Mouse (Mus musculus) hindbrain, postnatal 0 days (tissue): ENCODE results near the gene Frs2. TPM values are rescaled to one million over a fixed set of nuclear protein-coding genes. Genes with fewer than 3 reads are reported as not detected.

Source experiments
- ATAC-seq: fragments of 200-750 bp; cut with Nextera tagmentation; 2 replicates; pipeline ENCODE4 v1.8.0; 2017; ENCODE audit warnings: mild to moderate bottlenecking, moderate TSS enrichment, moderate library complexity
- DNase-seq: peaks from one replicate; pipeline ENCODE4 v3.0.0-alpha.2; 2015; ENCODE audit warnings: low spot score
- H3K27ac ChIP-seq: fragments of 300-500 bp; sonication (generic); 2 replicates; pipeline ENCODE4 v1.5.1; 2014; ENCODE audit warnings: mild to moderate bottlenecking
- H3K27me3 ChIP-seq: fragments of 300-500 bp; sonication (generic); 2 replicates; pipeline ENCODE4 v1.6.1; 2014; ENCODE audit warnings: low read length, mixed read lengths; ENCODE audit not compliant: insufficient read depth
- H3K36me3 ChIP-seq: fragments of 300-500 bp; sonication (generic); 2 replicates; pipeline ENCODE4 v1.6.1; 2014; ENCODE audit warnings: low read length, mixed read lengths; ENCODE audit not compliant: insufficient read depth
- H3K4me1 ChIP-seq: fragments of 300-500 bp; sonication (generic); 2 replicates; pipeline ENCODE4 v1.6.1; 2014; ENCODE audit warnings: antibody characterized with exemption, low read length, mixed read lengths; ENCODE audit not compliant: insufficient read depth
- H3K4me2 ChIP-seq: fragments of 300-500 bp; sonication (generic); 2 replicates; pipeline ENCODE4 v1.6.1; 2014; ENCODE audit warnings: low read depth, mild to moderate bottlenecking, low read length, moderate library complexity, mixed read lengths
- H3K4me3 ChIP-seq: fragments of 300-500 bp; sonication (generic); 2 replicates; pipeline ENCODE4 v1.5.1; 2014; ENCODE audit warnings: low read length
- H3K9ac ChIP-seq: fragments of 300-500 bp; sonication (generic); replicated peaks from 2 replicates; pipeline ENCODE4 v1.6.1; 2014; ENCODE audit warnings: mild to moderate bottlenecking, low read length, moderate library complexity, mixed read lengths
- H3K9me3 ChIP-seq: fragments of 300-500 bp; sonication (generic); 2 replicates; pipeline ENCODE4 v1.6.1; 2016; ENCODE audit warnings: low read length, mixed read lengths
- CTCF ChIP-seq: IDR thresholded peaks from 2 replicates; pipeline ENCODE4 v1.5.1; 2016; ENCODE audit warnings: antibody characterized with exemption, control low read depth, low read depth
- WGBS: fragments of 180-500 bp; shearing (Covaris S2); extraction: QIAGEN DNeasy Blood & Tissue Kit; methylation state at CpG from one replicate; pipeline ENCODE4 v1.1.7; 2014; 5-methylcytosine and 5-hydroxymethylcytosine counted together
- polyA plus RNA-seq: library from polyadenylated mRNA; unstranded; fragments of >200 nt; fragmentation: Nextera tagmentation; extraction: Ambion mirVana; gene quantifications from 2 replicates; pipeline ENCODE4 v1.2.1, GENCODE M21; 2015
- total RNA-seq: library from RNA; depleted of rRNA; stranded (reverse); fragments of >200 nt; gene quantifications from 2 replicates; pipeline ENCODE4 v1.2.3, GENCODE M21; 2014

The Frs2 gene
- total and polyA plus RNA-seq, 2 experiments from 2014 or later: 19.1 to 19.3 TPM

GRCm38 (mm10) chr10:117174645-117175044, 26.3 kb upstream of the Frs2 start:
- H3K36me3 ChIP-seq: no peaks in the 10 kb centered on the region
- H3K4me3 ChIP-seq: no peak overlapping the region
- H3K27ac ChIP-seq: no peak overlapping the region
- no peak overlapping the region for H3K9ac ChIP-seq
- ATAC-seq: no peak
- no peak for DNase-seq
- H3K4me1 ChIP-seq: no peaks in the 10 kb centered on the region
- no peaks in the 10 kb centered on the region for H3K27me3 ChIP-seq
- WGBS: 57% methylated on average over 12 of the region's 12 CpGs
- 0 out of 2 replicates have a peak overlapping the region, but pooled peaks have one; percentile 13 for H3K4me2 ChIP-seq
- no peaks in the 10 kb centered on the region for H3K9me3 ChIP-seq
- TF ChIP-seq CTCF: no peak

DNA sequence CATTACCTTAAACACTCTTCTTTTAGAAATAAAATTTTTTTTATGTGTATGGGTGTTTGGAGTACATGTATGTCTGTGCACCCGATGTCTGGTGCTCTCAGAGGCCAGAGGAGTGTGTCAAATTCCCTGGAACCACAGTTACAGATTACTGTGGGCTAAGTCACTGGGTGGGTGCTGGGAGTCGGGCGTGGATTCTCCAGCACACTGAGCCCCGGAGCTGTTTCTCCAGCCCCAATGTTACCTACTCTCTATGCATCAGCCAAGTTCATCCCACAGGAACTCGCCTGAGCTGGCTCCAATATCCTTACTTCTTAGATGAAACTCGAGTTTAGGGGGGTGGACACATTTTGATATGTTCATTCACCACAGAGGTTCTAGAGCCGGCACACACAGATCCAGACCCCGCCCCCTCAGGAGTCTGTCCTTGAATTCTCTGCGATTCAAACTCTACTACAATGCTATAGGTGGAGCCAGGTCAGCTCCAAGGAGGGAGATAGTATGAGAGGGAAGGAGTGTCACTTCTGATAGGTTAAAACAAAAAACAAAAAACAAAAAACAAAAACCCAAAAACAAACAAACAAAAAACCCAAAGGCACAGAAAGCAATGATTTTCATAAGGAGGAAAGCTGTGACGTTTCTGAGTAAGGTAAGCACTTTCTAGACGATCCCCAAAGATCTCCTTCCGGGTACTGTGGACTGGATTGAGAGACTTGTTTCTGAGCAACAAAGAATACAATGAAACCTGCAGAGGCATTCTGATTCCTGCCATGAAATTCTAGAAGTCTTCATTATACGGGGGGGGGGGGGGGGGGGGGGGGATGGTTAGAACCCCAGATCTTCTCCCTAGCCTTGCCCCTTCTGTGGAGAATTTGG, 25.5 kb upstream of the Frs2 start:
- no peak for TF ChIP-seq CTCF
- no peak for ATAC-seq
- Histone ChIP-seq H3K36me3 (no peaks in the 10 kb centered on the region), H3K27me3 (no peaks in the 10 kb centered on the region), H3K4me2 (peak overlapping the region; percentile 18; the same call in 1 of the 2 replicates), H3K9ac (no peak overlapping the region), H3K4me3 (no peak overlapping the region), H3K27ac (no peak overlapping the region), H3K4me1 (no peaks in the 10 kb centered on the region), H3K9me3 (no peaks in the 10 kb centered on the region)
- WGBS: 36% methylated on average over 13 of the region's 13 CpGs
- peak; percentile 23 for DNase-seq

- WGBS: 100% methylated on average over 1 of the region's 1 CpGs
- Histone ChIP-seq H3K9ac (no peak overlapping the region), H3K4me2 (no peak overlapping the region), H3K4me1 (no peaks in the 10 kb centered on the region), H3K27ac (no peak overlapping the region), H3K27me3 (no peaks in the 10 kb centered on the region), H3K9me3 (no peaks in the 10 kb centered on the region), H3K36me3 (no peaks in the 10 kb centered on the region), H3K4me3 (no peak overlapping the region)
- ATAC-seq: no peak
- TF ChIP-seq CTCF: no peak
- DNase-seq: no peak
These were observed 24.8 kb upstream of the Frs2 start for GRCm38 (mm10) chr10:117173111-117173510.

GRCm38 (mm10) chr10:117172069-117172468, 23.7 kb upstream of the Frs2 start:
- DNase-seq (no peak), ATAC-seq (no peak)
- Histone ChIP-seq H3K4me2 (no peak overlapping the region), H3K9me3 (no peaks in the 10 kb centered on the region), H3K4me1 (no peaks in the 10 kb centered on the region), H3K9ac (no peak overlapping the region), H3K27ac (no peak overlapping the region), H3K36me3 (no peaks in the 10 kb centered on the region), H3K4me3 (no peak overlapping the region), H3K27me3 (no peaks in the 10 kb centered on the region)
- TF ChIP-seq CTCF: no peak
- 60% methylated on average over 3 of the region's 3 CpGs for WGBS

GRCm38 (mm10) chr10:117166785-117167425, 18.6 kb upstream of the Frs2 start:
- no peaks in the 10 kb centered on the region for H3K27me3 ChIP-seq
- no peak overlapping the region for H3K27ac ChIP-seq
- no peak overlapping the region for H3K4me3 ChIP-seq
- no peak overlapping the region for H3K4me2 ChIP-seq
- no peak overlapping the region for H3K9ac ChIP-seq
- no peaks in the 10 kb centered on the region for H3K36me3 ChIP-seq
- TF ChIP-seq CTCF: no peak
- no peaks in the 10 kb centered on the region for H3K4me1 ChIP-seq
- DNase-seq: no peak
- H3K9me3 ChIP-seq: no peaks in the 10 kb centered on the region
- 95% methylated on average over 11 of the region's 11 CpGs for WGBS
- ATAC-seq: no peak

- WGBS: 57% methylated on average over 11 of the region's 11 CpGs
- Histone ChIP-seq H3K9ac (no peak overlapping the region), H3K27me3 (no peaks in the 10 kb centered on the region), H3K4me2 (no peak overlapping the region), H3K27ac (no peak overlapping the region), H3K4me1 (no peaks in the 10 kb centered on the region), H3K4me3 (no peak overlapping the region), H3K36me3 (no peaks in the 10 kb centered on the region), H3K9me3 (no peaks in the 10 kb centered on the region)
- ATAC-seq (peak; percentile 53; the same call in 1 of the 2 replicates), DNase-seq (peak; percentile 46)
- TF ChIP-seq CTCF: no peak
These were observed 14.3 kb upstream of the Frs2 start for GRCm38 (mm10) chr10:117162662-117163061.
